Mouse (Mus musculus) forebrain, embryonic 12.5 days (tissue): ENCODE results near the gene Mpp4. TPM values are rescaled to one million over a fixed set of nuclear protein-coding genes. Genes with fewer than 3 reads are reported as not detected.

ENCODE experiments used
- ATAC-seq: fragments of 200-750 bp; cut with Nextera tagmentation; 2 replicates; pipeline ENCODE4 v1.8.0; 2017; ENCODE audit warnings: moderate TSS enrichment; ENCODE audit not compliant: low FRiP score
- H3K27ac ChIP-seq: fragments of 300-500 bp; sonication (generic); 2 replicates; pipeline ENCODE4 v1.5.1; 2016; ENCODE audit warnings: mild to moderate bottlenecking
- H3K27me3 ChIP-seq: fragments of 300-500 bp; sonication (generic); 2 replicates; pipeline ENCODE4 v1.6.1; 2016; ENCODE audit warnings: mild to moderate bottlenecking
- H3K36me3 ChIP-seq: fragments of 300-500 bp; sonication (generic); replicated peaks from 2 replicates; pipeline ENCODE4 v1.6.1; 2016; ENCODE audit warnings: mild to moderate bottlenecking
- H3K4me1 ChIP-seq: fragments of 300-500 bp; sonication (generic); 2 replicates; pipeline ENCODE4 v1.6.1; 2016
- H3K4me2 ChIP-seq: fragments of 300-500 bp; sonication (generic); 2 replicates; pipeline ENCODE4 v1.6.1; 2016; ENCODE audit warnings: mild to moderate bottlenecking, moderate library complexity
- H3K4me3 ChIP-seq: fragments of 300-500 bp; sonication (generic); replicated peaks from 2 replicates; pipeline ENCODE4 v1.5.1; 2016; ENCODE audit warnings: mild to moderate bottlenecking
- H3K9ac ChIP-seq: fragments of 300-500 bp; sonication (generic); 2 replicates; pipeline ENCODE4 v1.6.1; 2016; ENCODE audit warnings: mild to moderate bottlenecking
- H3K9me3 ChIP-seq: fragments of 300-500 bp; sonication (generic); 2 replicates; pipeline ENCODE4 v1.6.1; 2016
- WGBS: fragments of 180-500 bp; shearing (Covaris S2); methylation state at CpG from one replicate; pipeline ENCODE4 v1.1.7; 2016; 5-methylcytosine and 5-hydroxymethylcytosine counted together
- polyA plus RNA-seq: library from polyadenylated mRNA; unstranded; fragments of >200 nt; fragmentation: Nextera tagmentation; extraction: Ambion mirVana; gene quantifications from 2 replicates; pipeline ENCODE4 v1.2.1, GENCODE M21; 2016

The Mpp4 gene
- polyA plus RNA-seq, 1 experiment from 2014 or later = 0.28 TPM

- H3K27ac ChIP-seq = no peak overlapping the region
- H3K9me3 ChIP-seq = no peaks in the 10 kb centered on the region
- WGBS = 92% methylated on average over 4 of the region's 4 CpGs
- H3K27me3 ChIP-seq = no peaks in the 10 kb centered on the region
- no peak overlapping the region for H3K4me2 ChIP-seq
- no peak for ATAC-seq
- H3K4me1 ChIP-seq = no peaks in the 10 kb centered on the region
- H3K9ac ChIP-seq = no peak overlapping the region
- H3K4me3 ChIP-seq = no peak overlapping the region
- peaks cover 32% of the 10 kb centered on the region for H3K36me3 ChIP-seq
Measured at GRCm38 (mm10) chr1:59183045-59183444, 19.9 kb upstream of the Mpp4 start.

DNA sequence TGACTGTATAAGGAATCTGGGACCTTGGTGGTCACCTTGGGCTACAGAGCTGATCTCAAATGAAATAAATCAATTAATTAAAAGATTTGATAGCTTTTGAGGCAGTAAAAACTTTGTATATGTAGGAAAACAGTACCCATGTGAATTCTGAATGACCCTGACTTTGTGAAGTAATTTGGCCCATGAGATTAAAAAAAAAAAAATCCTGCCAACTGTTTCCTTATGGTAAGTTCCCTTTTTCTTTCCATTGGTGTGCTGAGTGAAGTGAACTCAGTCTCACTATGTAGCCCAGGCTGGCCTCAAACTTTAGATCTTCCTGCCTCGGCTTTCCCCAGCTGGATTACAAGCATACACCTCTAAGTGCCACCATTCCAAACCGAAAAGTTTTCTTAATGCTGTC lies 19.2 kb upstream of the Mpp4 start:
- H3K9me3 ChIP-seq = no peaks in the 10 kb centered on the region
- 94% methylated on average over 2 of the region's 2 CpGs for WGBS
- H3K4me3 ChIP-seq = no peak overlapping the region
- no peaks in the 10 kb centered on the region for H3K27me3 ChIP-seq
- H3K4me2 ChIP-seq = no peak overlapping the region
- H3K9ac ChIP-seq = no peak overlapping the region
- no peak overlapping the region for H3K27ac ChIP-seq
- H3K4me1 ChIP-seq = no peaks in the 10 kb centered on the region
- H3K36me3 ChIP-seq = peaks cover 39% of the 10 kb centered on the region
- no peak for ATAC-seq

DNA sequence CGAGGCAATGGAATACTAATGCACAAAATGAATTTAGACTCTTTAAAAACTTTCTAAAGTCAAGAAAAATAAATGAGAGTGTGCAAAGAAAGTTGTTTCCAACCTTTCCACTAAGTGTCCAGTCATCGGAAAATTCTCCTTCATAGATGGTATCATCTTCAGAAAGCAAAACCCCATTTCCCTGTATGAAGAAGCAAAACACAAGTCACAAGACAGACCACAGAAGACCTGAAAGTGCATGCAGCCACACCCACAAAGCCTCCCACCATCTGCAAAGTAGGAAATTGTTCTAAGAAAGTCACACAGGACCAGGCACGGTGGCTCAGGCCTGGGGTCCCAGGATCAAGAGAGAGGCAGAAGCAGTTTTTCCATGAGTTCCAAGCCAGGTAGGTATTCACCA lies 16.8 kb upstream of the Mpp4 start:
- Histone ChIP-seq H3K27me3 (no peaks in the 10 kb centered on the region), H3K4me3 (no peak overlapping the region), H3K9me3 (no peaks in the 10 kb centered on the region), H3K9ac (no peak overlapping the region), H3K36me3 (peaks cover 44% of the 10 kb centered on the region), H3K4me1 (no peaks in the 10 kb centered on the region), H3K4me2 (no peak overlapping the region), H3K27ac (no peak overlapping the region)
- no peak for ATAC-seq
- WGBS = 91% methylated on average over 3 of the region's 3 CpGs

DNA sequence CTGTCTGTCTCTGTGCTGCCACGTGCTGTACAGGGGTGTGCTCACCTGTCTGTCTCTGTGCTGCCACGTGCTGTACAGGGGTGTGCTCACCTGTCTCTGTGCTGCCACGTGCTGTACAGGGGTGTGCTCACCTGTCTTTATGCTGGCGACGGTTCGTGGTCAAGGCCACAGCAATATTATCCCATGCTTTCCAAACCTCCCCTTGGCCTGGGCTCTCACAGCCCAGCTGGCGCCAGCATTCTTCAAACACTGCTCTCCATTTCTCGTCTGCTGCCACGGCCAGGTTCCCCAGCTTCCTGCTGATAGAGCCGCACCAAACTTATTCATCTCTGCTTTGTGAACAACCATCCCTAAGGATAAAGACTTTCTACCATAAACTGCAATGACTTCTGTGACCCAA lies 15.2 kb upstream of the Mpp4 start:
- H3K27ac ChIP-seq = no peak overlapping the region
- no peaks in the 10 kb centered on the region for H3K27me3 ChIP-seq
- WGBS = 94% methylated on average over 10 of the region's 10 CpGs
- H3K36me3 ChIP-seq = peaks cover 48% of the 10 kb centered on the region
- no peaks in the 10 kb centered on the region for H3K4me1 ChIP-seq
- no peak overlapping the region for H3K9ac ChIP-seq
- no peak overlapping the region for H3K4me2 ChIP-seq
- no peak overlapping the region for H3K4me3 ChIP-seq
- no peaks in the 10 kb centered on the region for H3K9me3 ChIP-seq
- no peak for ATAC-seq

GRCm38 (mm10) chr1:59174514-59175373 lies 11.6 kb upstream of the Mpp4 start:
- Histone ChIP-seq H3K4me1 (no peaks in the 10 kb centered on the region), H3K27me3 (no peaks in the 10 kb centered on the region), H3K9me3 (no peaks in the 10 kb centered on the region), H3K36me3 (peaks cover 55% of the 10 kb centered on the region), H3K4me3 (no peak overlapping the region), H3K4me2 (no peak overlapping the region), H3K9ac (no peak overlapping the region), H3K27ac (no peak overlapping the region)
- WGBS = 82% methylated on average over 10 of the region's 10 CpGs
- no peak for ATAC-seq

DNA sequence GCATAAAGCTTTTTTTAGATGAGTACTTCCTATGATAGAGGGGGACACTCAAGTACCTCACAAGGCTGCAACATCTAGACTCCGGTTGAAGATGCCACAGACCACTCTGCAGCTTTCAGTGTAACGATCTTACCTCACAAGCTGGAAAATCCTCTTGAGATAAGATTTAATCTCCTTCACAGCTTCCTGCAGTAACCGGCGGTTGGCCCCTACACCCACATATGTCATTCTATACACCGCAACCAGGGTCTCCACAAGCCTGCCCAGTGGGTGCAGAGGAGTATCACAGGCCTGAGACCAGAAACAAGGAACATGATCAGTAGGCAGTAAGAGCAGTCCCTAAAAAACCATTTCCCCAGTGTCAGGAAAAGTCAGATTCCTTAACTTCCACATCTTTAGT lies 9.8 kb upstream of the Mpp4 start:
- Histone ChIP-seq H3K4me1 (no peaks in the 10 kb centered on the region), H3K9me3 (no peaks in the 10 kb centered on the region), H3K36me3 (peaks cover 46% of the 10 kb centered on the region), H3K27ac (no peak overlapping the region), H3K9ac (no peak overlapping the region), H3K27me3 (no peaks in the 10 kb centered on the region), H3K4me3 (no peak overlapping the region), H3K4me2 (no peak overlapping the region)
- no peak for ATAC-seq
- WGBS = 91% methylated on average over 5 of the region's 5 CpGs

- Histone ChIP-seq H3K36me3 (peaks cover 46% of the 10 kb centered on the region), H3K4me1 (no peaks in the 10 kb centered on the region), H3K4me3 (no peak overlapping the region), H3K27me3 (no peaks in the 10 kb centered on the region), H3K9me3 (no peaks in the 10 kb centered on the region), H3K4me2 (no peak overlapping the region), H3K9ac (no peak overlapping the region), H3K27ac (no peak overlapping the region)
- ATAC-seq = no peak
- WGBS = 85% methylated on average over 5 of the region's 5 CpGs
Measured at GRCm38 (mm10) chr1:59171875-59172274, 8.7 kb upstream of the Mpp4 start.

DNA sequence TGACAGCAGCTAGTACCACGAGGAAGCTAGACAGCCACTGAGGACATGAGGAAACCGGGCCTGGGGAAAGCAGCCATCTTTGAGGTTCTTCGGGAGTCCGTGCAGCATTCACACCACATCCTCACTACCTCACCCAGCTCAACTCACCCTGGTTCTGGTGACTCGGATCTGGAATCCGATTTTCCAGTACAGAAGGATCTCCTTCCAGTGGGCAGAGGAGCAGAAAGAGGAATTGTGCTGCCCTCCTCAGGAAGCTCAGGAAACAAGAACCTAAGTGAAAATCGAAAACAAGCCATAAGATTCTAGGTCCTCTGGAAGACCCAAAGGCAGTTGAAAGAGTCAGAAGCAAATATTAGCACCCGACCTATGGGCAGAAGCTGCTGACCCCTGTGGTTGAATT lies 7.1 kb upstream of the Mpp4 start:
- no peak for ATAC-seq
- Histone ChIP-seq H3K36me3 (peaks cover 51% of the 10 kb centered on the region), H3K27ac (no peak overlapping the region), H3K27me3 (no peaks in the 10 kb centered on the region), H3K4me2 (no peak overlapping the region), H3K4me1 (no peaks in the 10 kb centered on the region), H3K9me3 (no peaks in the 10 kb centered on the region), H3K9ac (no peak overlapping the region), H3K4me3 (no peak overlapping the region)
- 77% methylated on average over 8 of the region's 8 CpGs for WGBS

DNA sequence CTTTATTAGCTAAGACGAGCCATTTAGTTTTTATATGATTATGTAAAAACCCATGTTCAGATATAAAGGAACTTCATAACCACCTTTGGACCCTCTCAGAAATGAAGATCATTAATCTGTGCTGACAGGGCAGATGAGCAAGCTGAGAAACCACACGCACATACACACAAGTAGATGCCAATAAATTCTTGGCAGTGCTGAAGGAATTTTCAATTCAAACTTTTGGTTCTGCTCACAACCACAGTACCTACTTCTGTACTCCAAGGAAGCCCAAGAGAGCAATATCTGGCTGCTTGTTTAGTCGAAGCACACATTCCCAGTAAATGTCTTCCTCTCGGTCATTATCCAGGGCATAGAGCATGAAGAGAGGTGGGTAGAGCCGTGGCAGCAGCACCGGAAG lies 6.4 kb upstream of the Mpp4 start:
- no peak overlapping the region for H3K27ac ChIP-seq
- no peaks in the 10 kb centered on the region for H3K4me1 ChIP-seq
- H3K4me3 ChIP-seq = no peak overlapping the region
- H3K27me3 ChIP-seq = no peaks in the 10 kb centered on the region
- 95% methylated on average over 6 of the region's 6 CpGs for WGBS
- no peak overlapping the region for H3K9ac ChIP-seq
- no peaks in the 10 kb centered on the region for H3K9me3 ChIP-seq
- no peak for ATAC-seq
- no peak overlapping the region for H3K4me2 ChIP-seq
- H3K36me3 ChIP-seq = peaks cover 47% of the 10 kb centered on the region

- Histone ChIP-seq H3K27me3 (no peaks in the 10 kb centered on the region), H3K36me3 (peaks cover 46% of the 10 kb centered on the region), H3K4me3 (no peak overlapping the region), H3K4me2 (no peak overlapping the region), H3K9me3 (no peaks in the 10 kb centered on the region), H3K9ac (no peak overlapping the region), H3K27ac (no peak overlapping the region), H3K4me1 (peaks cover 9% of the 10 kb centered on the region; the same call in 1 of the 2 replicates)
- 87% methylated on average over 2 of the region's 2 CpGs for WGBS
- no peak for ATAC-seq
Measured at GRCm38 (mm10) chr1:59168556-59168955, 5.4 kb upstream of the Mpp4 start.

- Histone ChIP-seq H3K4me1 (peaks cover 16% of the 10 kb centered on the region), H3K4me3 (no peak overlapping the region), H3K4me2 (no peak overlapping the region), H3K9me3 (no peaks in the 10 kb centered on the region), H3K36me3 (peaks cover 45% of the 10 kb centered on the region), H3K9ac (no peak overlapping the region), H3K27me3 (no peaks in the 10 kb centered on the region), H3K27ac (no peak overlapping the region)
- ATAC-seq = no peak
- WGBS = 89% methylated on average over 4 of the region's 4 CpGs
Measured at GRCm38 (mm10) chr1:59167654-59168425, 4.7 kb upstream of the Mpp4 start.

- no peak overlapping the region for H3K9ac ChIP-seq
- H3K27ac ChIP-seq = no peak overlapping the region
- no peaks in the 10 kb centered on the region for H3K27me3 ChIP-seq
- 94% methylated on average over 9 of the region's 9 CpGs for WGBS
- H3K4me1 ChIP-seq = peaks cover 19% of the 10 kb centered on the region
- no peaks in the 10 kb centered on the region for H3K9me3 ChIP-seq
- no peak overlapping the region for H3K4me3 ChIP-seq
- no peak for ATAC-seq
- H3K36me3 ChIP-seq = peaks cover 41% of the 10 kb centered on the region
- H3K4me2 ChIP-seq = no peak overlapping the region
Measured at GRCm38 (mm10) chr1:59166232-59166905, 3.2 kb upstream of the Mpp4 start.
